Mouse (Mus musculus) hindbrain, embryonic 16.5 days (tissue): Measurements from ENCODE around the gene Drc7. TPM values are rescaled to one million over a fixed set of nuclear protein-coding genes. Genes with fewer than 3 reads are reported as not detected.

Source experiments
- ATAC-seq: fragments of 200-750 bp; cut with Nextera tagmentation; 2 replicates; pipeline ENCODE4 v1.8.0; 2017; ENCODE audit warnings: moderate TSS enrichment, moderate library complexity
- H3K27ac ChIP-seq: fragments of 300-500 bp; sonication (generic); 2 replicates; pipeline ENCODE4 v1.5.1; 2014; ENCODE audit warnings: low read depth, mild to moderate bottlenecking, control low read depth, low read length, moderate library complexity
- H3K27me3 ChIP-seq: fragments of 300-500 bp; sonication (generic); replicated peaks from 2 replicates; pipeline ENCODE4 v1.6.1; 2014; ENCODE audit warnings: low read length; ENCODE audit not compliant: control insufficient read depth, insufficient read depth
- H3K36me3 ChIP-seq: fragments of 300-500 bp; sonication (generic); 2 replicates; pipeline ENCODE4 v1.6.1; 2014; ENCODE audit warnings: mild to moderate bottlenecking, low read length, moderate library complexity, mixed read lengths; ENCODE audit not compliant: control insufficient read depth, insufficient read depth
- H3K4me1 ChIP-seq: fragments of 300-500 bp; sonication (generic); 2 replicates; pipeline ENCODE4 v1.6.1; 2014; ENCODE audit warnings: low read depth, low read length; ENCODE audit not compliant: control insufficient read depth, insufficient read depth
- H3K4me2 ChIP-seq: fragments of 300-500 bp; sonication (generic); 2 replicates; pipeline ENCODE4 v1.6.1; 2014; ENCODE audit warnings: mild to moderate bottlenecking, low read length, control low read depth, moderate library complexity
- H3K4me3 ChIP-seq: fragments of 300-500 bp; sonication (generic); 2 replicates; pipeline ENCODE4 v1.5.1; 2014; ENCODE audit warnings: mild to moderate bottlenecking, low read length, control low read depth, moderate library complexity
- H3K9ac ChIP-seq: fragments of 300-500 bp; sonication (generic); 2 replicates; pipeline ENCODE4 v1.6.1; 2014; ENCODE audit warnings: low read depth, mild to moderate bottlenecking, control low read depth, low read length, moderate library complexity
- H3K9me3 ChIP-seq: fragments of 300-500 bp; sonication (generic); 2 replicates; pipeline ENCODE4 v1.6.1; 2014; ENCODE audit warnings: mild to moderate bottlenecking, low read length, moderate library complexity; ENCODE audit not compliant: control insufficient read depth
- whole genome bisulfite sequencing: fragments of 180-500 bp; shearing (Covaris S2); extraction: QIAGEN DNeasy Blood & Tissue Kit; methylation state at CpG from one replicate; pipeline ENCODE4 v1.1.7; 2014; 5-methylcytosine and 5-hydroxymethylcytosine counted together
- polyA plus RNA-seq: library from polyadenylated mRNA; unstranded; fragments of >200 nt; fragmentation: Nextera tagmentation; extraction: Ambion mirVana; gene quantifications from 2 replicates; pipeline ENCODE4 v1.2.1, GENCODE M21; 2015

The Drc7 gene
- polyA plus RNA-seq, 1 experiment from 2014 or later, result 3.2 TPM

GRCm38 (mm10) chr8:95079305-95079704 is 24.4 kb downstream of the Drc7 start:
- H3K9ac ChIP-seq, result no peak overlapping the region
- no peak overlapping the region for H3K4me2 ChIP-seq
- H3K4me3 ChIP-seq, result no peak overlapping the region
- H3K4me1 ChIP-seq, result peaks cover 16% of the 10 kb centered on the region
- H3K9me3 ChIP-seq, result no peaks in the 10 kb centered on the region
- no peak for ATAC-seq
- H3K36me3 ChIP-seq, result no peaks in the 10 kb centered on the region
- WGBS, result 89% methylated on average over 4 of the region's 4 CpGs
- H3K27me3 ChIP-seq, result no peaks in the 10 kb centered on the region
- no peak overlapping the region for H3K27ac ChIP-seq

- peak within 1 kb of the TSS; percentile 86 for H3K9ac ChIP-seq
- ATAC-seq, result peak; percentile 99
- H3K36me3 ChIP-seq, result no peaks in the 10 kb centered on the region; the same call in 1 of the 2 replicates
- no peaks in the 10 kb centered on the region for H3K27me3 ChIP-seq
- no peaks in the 10 kb centered on the region for H3K9me3 ChIP-seq
- peak within 1 kb of the TSS; percentile 87 for H3K27ac ChIP-seq
- H3K4me2 ChIP-seq, result peak within 1 kb of the TSS; percentile 90
- WGBS, result 0% methylated on average over 47 of the region's 47 CpGs
- H3K4me3 ChIP-seq, result peak within 1 kb of the TSS; percentile 85
- peaks cover 16% of the 10 kb centered on the region for H3K4me1 ChIP-seq
These were observed 25.8 kb downstream of the Drc7 start, which contains the start of gene Katnb1 for GRCm38 (mm10) chr8:95080381-95081341. Katnb1 (plus strand) TSS chr8:95081186.

- Histone ChIP-seq H3K4me2 (peak overlapping the region; percentile 90), H3K9me3 (no peaks in the 10 kb centered on the region), H3K9ac (peak overlapping the region; percentile 86), H3K27ac (peak overlapping the region; percentile 87), H3K36me3 (no peaks in the 10 kb centered on the region; the same call in 1 of the 2 replicates), H3K4me3 (peak overlapping the region; percentile 85), H3K27me3 (no peaks in the 10 kb centered on the region), H3K4me1 (peaks cover 16% of the 10 kb centered on the region)
- ATAC-seq, result no peak
- 9% methylated on average over 11 of the region's 11 CpGs for WGBS
These were observed 26.7 kb downstream of the Drc7 start for GRCm38 (mm10) chr8:95081650-95082049.

- Histone ChIP-seq H3K9ac (no peak overlapping the region), H3K4me2 (no peak overlapping the region), H3K9me3 (no peaks in the 10 kb centered on the region), H3K27ac (no peak overlapping the region), H3K36me3 (peaks cover 13% of the 10 kb centered on the region), H3K4me1 (peaks cover 16% of the 10 kb centered on the region), H3K27me3 (no peaks in the 10 kb centered on the region), H3K4me3 (no peak overlapping the region)
- WGBS, result 94% methylated on average over 4 of the region's 4 CpGs
- ATAC-seq, result no peak
These were observed 29.4 kb downstream of the Drc7 start for GRCm38 (mm10) chr8:95084261-95084660.

GRCm38 (mm10) chr8:95084744-95085431 is 30.0 kb downstream of the Drc7 start:
- H3K4me2 ChIP-seq, result no peak overlapping the region
- peaks cover 16% of the 10 kb centered on the region for H3K4me1 ChIP-seq
- no peak overlapping the region for H3K9ac ChIP-seq
- WGBS, result 87% methylated on average over 10 of the region's 10 CpGs
- no peak for ATAC-seq
- peaks cover 14% of the 10 kb centered on the region for H3K36me3 ChIP-seq
- no peak overlapping the region for H3K27ac ChIP-seq
- no peaks in the 10 kb centered on the region for H3K27me3 ChIP-seq
- H3K9me3 ChIP-seq, result no peaks in the 10 kb centered on the region
- no peak overlapping the region for H3K4me3 ChIP-seq

GRCm38 (mm10) chr8:95085432-95086141 is 30.7 kb downstream of the Drc7 start:
- H3K27me3 ChIP-seq, result no peaks in the 10 kb centered on the region
- WGBS, result 95% methylated on average over 7 of the region's 7 CpGs
- no peak overlapping the region for H3K9ac ChIP-seq
- H3K27ac ChIP-seq, result no peak overlapping the region
- ATAC-seq, result no peak
- H3K9me3 ChIP-seq, result no peaks in the 10 kb centered on the region
- H3K36me3 ChIP-seq, result peaks cover 21% of the 10 kb centered on the region
- H3K4me2 ChIP-seq, result no peak overlapping the region
- H3K4me3 ChIP-seq, result no peak overlapping the region
- peaks cover 16% of the 10 kb centered on the region for H3K4me1 ChIP-seq

- no peaks in the 10 kb centered on the region for H3K9me3 ChIP-seq
- no peaks in the 10 kb centered on the region for H3K4me1 ChIP-seq
- H3K4me2 ChIP-seq, result no peak overlapping the region
- no peaks in the 10 kb centered on the region for H3K27me3 ChIP-seq
- WGBS, result 85% methylated on average over 4 of the region's 4 CpGs
- H3K36me3 ChIP-seq, result peaks cover 43% of the 10 kb centered on the region
- no peak overlapping the region for H3K4me3 ChIP-seq
- no peak overlapping the region for H3K9ac ChIP-seq
- ATAC-seq, result no peak
- H3K27ac ChIP-seq, result no peak overlapping the region
These were observed 38.7 kb downstream of the Drc7 start for GRCm38 (mm10) chr8:95093574-95093973.

- H3K9ac ChIP-seq, result no peak overlapping the region
- no peak overlapping the region for H3K4me3 ChIP-seq
- peak; percentile 65 for ATAC-seq
- WGBS, result 29% methylated on average over 5 of the region's 5 CpGs
- H3K4me2 ChIP-seq, result no peak overlapping the region
- no peaks in the 10 kb centered on the region for H3K27me3 ChIP-seq
- no peaks in the 10 kb centered on the region for H3K9me3 ChIP-seq
- H3K27ac ChIP-seq, result no peak overlapping the region
- peaks cover 51% of the 10 kb centered on the region for H3K36me3 ChIP-seq
- H3K4me1 ChIP-seq, result no peaks in the 10 kb centered on the region
These were observed 44.1 kb downstream of the Drc7 start for GRCm38 (mm10) chr8:95099009-95099408.
